Mouse (Mus musculus) heart, embryonic 11.5 days (tissue): ENCODE results near the gene Orc3. TPM values are rescaled to one million over a fixed set of nuclear protein-coding genes. Genes with fewer than 3 reads are reported as not detected.

Source experiments
- ATAC-seq: fragments of 200-750 bp; cut with Nextera tagmentation; replicated peaks from 2 replicates; pipeline ENCODE4 v1.8.0; 2017; ENCODE audit warnings: moderate library complexity; ENCODE audit not compliant: insufficient number of reproducible peaks, low FRiP score, low TSS enrichment
- H3K27ac ChIP-seq: fragments of 300-500 bp; sonication (generic); 2 replicates; pipeline ENCODE4 v1.5.1; 2014; ENCODE audit warnings: mild to moderate bottlenecking, low read depth, low read length
- H3K27me3 ChIP-seq: fragments of 300-500 bp; sonication (generic); 2 replicates; pipeline ENCODE4 v1.6.1; 2014; ENCODE audit warnings: mild to moderate bottlenecking, low read length, mixed read lengths; ENCODE audit not compliant: control insufficient read depth, insufficient read depth
- H3K36me3 ChIP-seq: fragments of 300-500 bp; sonication (generic); 2 replicates; pipeline ENCODE4 v1.6.1; 2014; ENCODE audit warnings: mild to moderate bottlenecking, low read length, moderate library complexity, mixed read lengths; ENCODE audit not compliant: control insufficient read depth, insufficient read depth
- H3K4me1 ChIP-seq: fragments of 300-500 bp; sonication (generic); 2 replicates; pipeline ENCODE4 v1.6.1; 2014; ENCODE audit warnings: low read length; ENCODE audit not compliant: control insufficient read depth, insufficient read depth
- H3K4me2 ChIP-seq: fragments of 300-500 bp; sonication (generic); 2 replicates; pipeline ENCODE4 v1.6.1; 2014; ENCODE audit warnings: mild to moderate bottlenecking, moderate library complexity
- H3K4me3 ChIP-seq: fragments of 300-500 bp; sonication (generic); 2 replicates; pipeline ENCODE4 v1.5.1; 2014; ENCODE audit warnings: low read depth, low read length
- H3K9ac ChIP-seq: fragments of 300-500 bp; sonication (generic); 2 replicates; pipeline ENCODE4 v1.6.1; 2014; ENCODE audit warnings: mild to moderate bottlenecking, low read depth, low read length, moderate library complexity
- H3K9me3 ChIP-seq: fragments of 300-500 bp; sonication (generic); replicated peaks from 2 replicates; pipeline ENCODE4 v1.6.1; 2016; ENCODE audit warnings: low read length; ENCODE audit not compliant: control insufficient read depth
- WGBS: fragments of 180-500 bp; shearing (Covaris S2); extraction: QIAGEN DNeasy Blood & Tissue Kit; methylation state at CpG from one replicate; pipeline ENCODE4 v1.1.7; 2014; ENCODE audit not compliant: insufficient replicate concordance; 5-methylcytosine and 5-hydroxymethylcytosine counted together
- polyA plus RNA-seq: library from polyadenylated mRNA; unstranded; fragments of >200 nt; fragmentation: Nextera tagmentation; extraction: Ambion mirVana; gene quantifications from 2 replicates; pipeline ENCODE4 v1.2.1, GENCODE M21; 2014

Orc3 gene
- 84.7 and 90.1 TPM in 2 replicates for polyA plus RNA-seq

DNA sequence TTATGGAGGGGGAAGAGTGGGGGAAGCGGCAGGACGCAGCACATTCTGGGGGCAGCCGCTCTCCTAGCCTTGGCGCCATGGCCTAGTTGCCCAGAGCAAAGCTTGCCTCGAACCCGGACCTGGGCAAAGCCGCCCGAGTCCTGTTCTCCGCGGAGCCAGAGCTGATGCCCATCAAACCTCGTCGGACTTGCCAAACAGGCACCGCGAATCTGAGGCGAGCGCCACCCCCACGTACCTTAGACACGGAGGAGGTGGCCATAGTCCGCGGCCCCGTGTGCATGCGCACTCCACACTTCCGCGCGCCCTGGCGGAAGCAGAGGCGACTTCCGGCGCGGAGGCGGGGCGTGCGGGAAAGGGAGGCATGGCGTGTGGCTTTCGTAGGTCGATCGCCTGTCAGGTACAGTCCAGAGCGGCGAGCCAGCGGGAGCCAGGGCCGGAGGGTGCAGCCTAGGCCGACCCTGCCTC lies at the start of gene Orc3, which contains the start of gene Rars2:
TSS of gene Orc3 (minus strand) at position 315 of the 465 bp plus-strand sequence.
TSS of gene Rars2 (plus strand) at position 328 of the 465 bp plus-strand sequence.
- peak; percentile 97 for ATAC-seq
- under 1% methylated on average over 42 of the region's 42 CpGs for WGBS

DNA sequence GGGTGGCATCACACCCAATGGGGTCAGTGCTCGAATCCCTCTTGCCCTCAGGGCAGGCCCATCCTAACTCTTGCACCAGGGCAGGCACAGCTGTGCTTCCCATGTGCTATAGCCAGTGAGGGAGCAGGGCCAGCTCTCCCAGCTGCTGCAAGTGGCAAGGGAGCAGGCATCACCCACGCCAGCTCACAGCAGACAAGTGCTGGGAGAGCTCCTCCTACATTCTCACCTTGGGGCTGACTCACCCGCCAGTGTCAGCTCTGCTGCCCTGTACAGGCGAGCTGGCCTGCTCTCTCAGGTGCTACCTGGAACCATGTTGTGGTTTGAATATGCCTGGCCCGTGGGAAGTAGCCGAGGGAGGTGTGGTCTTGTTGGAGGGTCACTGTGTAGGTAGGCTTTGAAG lies 47.2 kb upstream of the Orc3 start:
- ATAC-seq: no peak
- no peak overlapping the region for H3K27ac ChIP-seq
- no peak overlapping the region for H3K4me3 ChIP-seq
- H3K9me3 ChIP-seq: no peaks in the 10 kb centered on the region
- no peaks in the 10 kb centered on the region for H3K4me1 ChIP-seq
- WGBS: 75% methylated on average over 6 of the region's 6 CpGs
- H3K36me3 ChIP-seq: peaks cover 26% of the 10 kb centered on the region
- H3K4me2 ChIP-seq: no peak overlapping the region
- H3K27me3 ChIP-seq: no peaks in the 10 kb centered on the region
- H3K9ac ChIP-seq: no peak overlapping the region

More for the DNA sequence above, at the start of gene Orc3, which contains the start of gene Rars2:
- peaks cover 14% of the 10 kb centered on the region for H3K4me1 ChIP-seq
- H3K4me2 ChIP-seq: peak within 1 kb of the TSS; percentile 68
- H3K9me3 ChIP-seq: no peaks in the 10 kb centered on the region
- H3K36me3 ChIP-seq: peaks cover under 1% of the 10 kb centered on the region; the same call in 1 of the 2 replicates
- peak within 1 kb of the TSS; percentile 79 for H3K27ac ChIP-seq
- H3K27me3 ChIP-seq: no peaks in the 10 kb centered on the region
- peak within 1 kb of the TSS; percentile 91 for H3K9ac ChIP-seq
- peak within 1 kb of the TSS; percentile 69 for H3K4me3 ChIP-seq

DNA sequence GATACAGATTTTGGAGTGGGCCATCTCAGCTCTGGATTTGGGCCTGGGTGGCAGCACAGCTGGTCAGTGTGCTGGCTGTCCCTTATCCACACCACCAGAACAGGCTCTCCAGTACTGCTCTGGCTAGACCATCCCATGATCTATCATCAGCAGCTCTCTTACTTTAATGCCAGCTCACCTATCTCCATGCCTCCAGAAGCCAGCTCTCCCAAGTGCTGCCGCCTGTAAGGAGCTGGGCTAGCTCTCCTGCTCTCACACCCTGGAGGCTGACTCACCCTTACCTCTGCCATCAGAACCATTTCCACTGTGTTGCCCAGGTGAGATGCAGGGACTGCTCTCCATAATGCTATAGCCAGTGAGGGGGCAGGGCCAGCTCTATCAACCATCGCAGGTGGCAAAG lies 46.8 kb upstream of the Orc3 start:
- Histone ChIP-seq H3K9ac (no peak overlapping the region), H3K4me2 (no peak overlapping the region), H3K4me1 (no peaks in the 10 kb centered on the region), H3K9me3 (no peaks in the 10 kb centered on the region), H3K36me3 (peaks cover 29% of the 10 kb centered on the region), H3K4me3 (no peak overlapping the region), H3K27me3 (no peaks in the 10 kb centered on the region), H3K27ac (no peak overlapping the region)
- WGBS: 95% methylated on average over 2 of the region's 2 CpGs
- no peak for ATAC-seq

DNA sequence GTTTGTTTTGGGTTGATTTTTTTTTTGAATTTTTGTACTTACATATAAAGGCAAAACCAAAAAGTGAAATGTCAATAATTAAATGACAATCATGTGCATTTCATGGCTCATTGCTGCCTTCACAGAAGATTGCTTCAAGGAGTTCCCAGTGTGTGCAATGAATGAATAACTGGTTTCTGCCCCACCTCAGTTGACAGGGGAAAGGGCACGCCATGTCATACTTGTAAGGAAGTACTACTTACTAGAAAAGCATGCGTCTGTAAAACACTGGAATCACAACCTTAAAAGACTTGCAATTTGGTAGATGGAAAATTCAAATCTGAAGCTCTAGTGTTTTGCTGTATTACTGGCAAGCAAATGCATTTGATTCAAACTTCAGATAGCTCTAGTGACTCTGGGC lies 44.3 kb upstream of the Orc3 start:
- H3K9ac ChIP-seq: no peak overlapping the region
- H3K9me3 ChIP-seq: no peaks in the 10 kb centered on the region
- no peak for ATAC-seq
- no peak overlapping the region for H3K4me2 ChIP-seq
- no peak overlapping the region for H3K4me3 ChIP-seq
- H3K27me3 ChIP-seq: no peaks in the 10 kb centered on the region
- peaks cover 29% of the 10 kb centered on the region for H3K36me3 ChIP-seq
- H3K27ac ChIP-seq: no peak overlapping the region
- WGBS: 76% methylated on average over 2 of the region's 2 CpGs
- H3K4me1 ChIP-seq: no peaks in the 10 kb centered on the region

DNA sequence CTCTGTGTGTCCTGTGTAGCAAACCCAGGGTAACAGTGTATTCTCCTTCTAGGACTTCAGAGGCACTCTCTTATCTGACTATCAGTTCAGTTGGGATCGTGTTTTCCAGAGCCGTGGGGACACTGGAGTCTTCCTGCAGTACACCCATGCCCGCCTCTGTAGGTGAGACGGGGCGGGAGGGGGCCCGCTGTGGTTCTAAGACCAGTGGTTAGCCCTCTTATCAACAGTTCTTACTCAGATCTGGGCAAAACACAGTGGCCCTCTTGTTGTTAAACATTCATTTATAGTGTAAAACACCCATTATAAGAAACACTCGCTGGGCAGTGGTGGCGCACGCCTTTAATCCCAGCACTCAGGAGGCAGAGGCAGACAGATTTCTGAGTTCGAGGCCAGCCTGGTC lies 41.4 kb upstream of the Orc3 start:
- WGBS: 93% methylated on average over 10 of the region's 10 CpGs
- Histone ChIP-seq H3K4me3 (no peak overlapping the region), H3K9me3 (no peaks in the 10 kb centered on the region), H3K4me1 (no peaks in the 10 kb centered on the region), H3K27me3 (no peaks in the 10 kb centered on the region), H3K27ac (no peak overlapping the region), H3K36me3 (peaks cover 18% of the 10 kb centered on the region), H3K4me2 (no peak overlapping the region), H3K9ac (no peak overlapping the region)
- ATAC-seq: no peak

DNA sequence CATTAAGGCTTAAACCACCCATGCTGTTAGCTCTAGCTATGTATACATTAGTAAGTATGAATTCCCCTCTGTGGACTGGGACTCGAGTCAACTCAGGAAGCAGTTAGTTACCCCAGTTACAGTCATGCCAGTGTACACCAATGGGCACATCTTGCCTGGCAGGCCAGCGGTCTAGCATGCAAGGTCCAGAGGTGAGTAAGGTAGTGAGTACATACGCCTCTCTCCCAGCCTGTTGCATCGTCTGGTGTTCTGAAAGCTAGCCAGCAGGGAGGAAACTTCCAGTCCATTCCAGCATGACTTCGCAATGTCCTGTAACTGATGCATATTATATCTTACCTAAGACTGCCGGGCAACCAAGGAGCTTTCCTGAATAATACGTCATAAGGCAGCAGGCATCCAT lies 38.4 kb upstream of the Orc3 start:
- Histone ChIP-seq H3K4me1 (no peaks in the 10 kb centered on the region), H3K4me2 (no peak overlapping the region), H3K9me3 (no peaks in the 10 kb centered on the region), H3K9ac (no peak overlapping the region), H3K36me3 (peaks cover 15% of the 10 kb centered on the region), H3K4me3 (no peak overlapping the region), H3K27me3 (no peaks in the 10 kb centered on the region), H3K27ac (no peak overlapping the region)
- 87% methylated on average over 7 of the region's 7 CpGs for WGBS
- no peak for ATAC-seq

DNA sequence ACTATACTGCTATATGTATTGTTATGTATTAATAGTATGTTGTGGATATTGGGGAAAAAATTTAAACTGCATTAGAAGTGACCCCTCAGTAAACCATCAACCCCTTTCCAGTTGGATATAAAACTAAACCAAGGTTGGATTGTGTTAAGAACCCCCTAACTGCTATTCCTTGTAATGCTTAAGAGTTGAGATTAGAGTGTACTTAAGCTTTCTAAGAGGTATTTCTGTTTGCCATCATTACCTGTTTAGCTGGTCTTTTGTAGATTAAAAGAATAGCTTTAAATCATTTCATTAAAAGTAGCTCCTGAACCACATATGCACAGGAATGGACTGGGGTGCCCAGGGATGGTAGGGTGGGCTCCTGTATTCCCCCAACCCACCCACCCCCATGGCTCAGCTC lies 30.0 kb upstream of the Orc3 start:
- H3K36me3 ChIP-seq: peaks cover 17% of the 10 kb centered on the region
- no peak overlapping the region for H3K4me3 ChIP-seq
- no peak overlapping the region for H3K27ac ChIP-seq
- H3K9me3 ChIP-seq: no peaks in the 10 kb centered on the region
- no peak for ATAC-seq
- H3K27me3 ChIP-seq: no peaks in the 10 kb centered on the region
- no peak overlapping the region for H3K4me2 ChIP-seq
- H3K9ac ChIP-seq: no peak overlapping the region
- H3K4me1 ChIP-seq: no peaks in the 10 kb centered on the region

DNA sequence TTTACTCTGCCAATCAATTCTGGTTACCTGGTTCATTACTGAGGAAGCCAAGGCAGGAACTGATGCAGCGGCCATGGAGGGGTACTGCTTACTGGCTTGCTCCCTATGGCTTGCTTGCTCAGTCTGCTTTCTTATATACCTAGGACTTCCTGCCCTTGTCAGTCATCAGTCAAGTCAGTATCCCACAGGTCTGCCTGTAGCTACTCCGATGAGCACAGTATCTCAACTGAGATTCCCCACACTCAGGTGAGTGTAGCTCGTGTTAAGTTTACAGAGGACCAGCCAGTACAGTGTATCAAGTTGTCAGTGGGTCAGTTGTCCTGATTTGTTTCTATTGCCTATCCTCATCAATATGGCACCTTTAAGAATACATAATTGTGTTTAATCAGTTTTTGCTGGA lies 26.0 kb upstream of the Orc3 start:
- Histone ChIP-seq H3K27me3 (no peaks in the 10 kb centered on the region), H3K4me1 (no peaks in the 10 kb centered on the region), H3K9me3 (no peaks in the 10 kb centered on the region), H3K9ac (no peak overlapping the region), H3K27ac (no peak overlapping the region), H3K4me3 (no peak overlapping the region), H3K4me2 (no peak overlapping the region), H3K36me3 (peaks cover 13% of the 10 kb centered on the region)
- 94% methylated on average over 3 of the region's 3 CpGs for WGBS
- ATAC-seq: no peak

DNA sequence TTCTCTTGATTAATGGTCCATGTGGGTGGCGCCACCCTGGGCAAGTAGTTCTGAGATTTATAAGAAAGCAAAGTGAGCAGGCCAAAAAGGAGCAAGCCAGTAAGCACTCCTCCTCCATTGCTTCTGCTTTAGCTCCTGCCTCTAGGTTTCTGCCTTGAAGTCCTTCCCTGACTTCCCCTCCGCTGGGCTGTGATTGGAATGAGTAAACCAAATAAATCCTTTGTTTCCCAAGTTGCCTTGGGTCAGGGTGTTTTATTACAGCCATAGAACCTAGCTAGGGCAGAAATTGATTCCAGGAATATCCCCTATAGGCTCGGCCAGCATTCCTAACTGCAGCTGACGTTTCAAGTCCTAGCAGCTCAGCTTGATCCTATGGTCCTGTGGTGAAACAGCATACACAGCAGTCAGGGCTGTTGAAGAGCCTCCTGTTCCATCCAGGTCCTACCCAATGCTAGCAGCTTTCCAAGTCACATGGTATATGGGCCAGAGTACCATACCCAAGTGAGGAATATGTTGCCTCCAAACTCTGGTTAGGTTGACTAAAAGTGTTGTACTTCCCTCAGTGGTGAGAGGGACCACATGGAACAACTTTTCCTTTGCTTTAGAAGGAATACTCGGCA lies 25.1 kb upstream of the Orc3 start:
- no peak for ATAC-seq
- no peak overlapping the region for H3K27ac ChIP-seq
- H3K4me2 ChIP-seq: no peak overlapping the region
- WGBS: 75% methylated on average over 5 of the region's 5 CpGs
- peaks cover 13% of the 10 kb centered on the region for H3K36me3 ChIP-seq
- H3K9ac ChIP-seq: no peak overlapping the region
- H3K4me3 ChIP-seq: no peak overlapping the region
- H3K9me3 ChIP-seq: no peaks in the 10 kb centered on the region
- no peaks in the 10 kb centered on the region for H3K4me1 ChIP-seq
- H3K27me3 ChIP-seq: no peaks in the 10 kb centered on the region
